Mouse (Mus musculus) intestine, postnatal 0 days (tissue): ENCODE data around the gene Bdp1. TPM values are rescaled to one million over a fixed set of nuclear protein-coding genes. Genes with fewer than 3 reads are reported as not detected.
A peak's percentile ranks its signal among the peaks of the same experiment; 100 is the strongest.

Source experiments
- ATAC-seq: fragments of 200-750 bp; cut with Nextera tagmentation; 2 replicates; pipeline ENCODE4 v1.8.0; 2017; ENCODE audit warnings: mild to moderate bottlenecking, moderate TSS enrichment, moderate library complexity
- H3K27ac ChIP-seq: fragments of 300-500 bp; sonication (generic); 2 replicates; pipeline ENCODE4 v1.5.1; 2014; ENCODE audit warnings: mild to moderate bottlenecking, low read depth, low read length, moderate library complexity
- H3K27me3 ChIP-seq: fragments of 300-500 bp; sonication (generic); replicated peaks from 2 replicates; pipeline ENCODE4 v1.6.1; 2014; ENCODE audit warnings: low read length, mixed read lengths; ENCODE audit not compliant: control insufficient read depth, insufficient read depth
- H3K36me3 ChIP-seq: fragments of 300-500 bp; sonication (generic); 2 replicates; pipeline ENCODE4 v1.6.1; 2014; ENCODE audit warnings: mild to moderate bottlenecking, moderate library complexity; ENCODE audit not compliant: control insufficient read depth, insufficient read depth
- H3K4me1 ChIP-seq: fragments of 300-500 bp; sonication (generic); replicated peaks from 2 replicates; pipeline ENCODE4 v1.6.1; 2014; ENCODE audit warnings: antibody characterized with exemption, low read length, mixed read lengths; ENCODE audit not compliant: control insufficient read depth, insufficient read depth
- H3K4me2 ChIP-seq: fragments of 300-500 bp; sonication (generic); replicated peaks from 2 replicates; pipeline ENCODE4 v1.6.1; 2014; ENCODE audit warnings: low read depth, mild to moderate bottlenecking, moderate library complexity
- H3K4me3 ChIP-seq: fragments of 300-500 bp; sonication (generic); 2 replicates; pipeline ENCODE4 v1.5.1; 2014; ENCODE audit warnings: low read depth, low read length
- H3K9ac ChIP-seq: fragments of 300-500 bp; sonication (generic); 2 replicates; pipeline ENCODE4 v1.6.1; 2014; ENCODE audit warnings: mild to moderate bottlenecking, low read depth, low read length
- H3K9me3 ChIP-seq: fragments of 300-500 bp; sonication (generic); 2 replicates; pipeline ENCODE4 v1.6.1; 2016; ENCODE audit warnings: mixed run types; ENCODE audit not compliant: control insufficient read depth
- CTCF ChIP-seq: sonication (generic); IDR thresholded peaks from 2 replicates; pipeline ENCODE4 v1.5.1; 2016; ENCODE audit warnings: low read depth, mild to moderate bottlenecking, control low read depth, antibody characterized with exemption, moderate library complexity
- WGBS: fragments of 180-500 bp; shearing (Covaris S2); extraction: QIAGEN DNeasy Blood & Tissue Kit; methylation state at CpG from one replicate; pipeline ENCODE4 v1.1.7; 2014; 5-methylcytosine and 5-hydroxymethylcytosine counted together
- polyA plus RNA-seq: library from polyadenylated mRNA; unstranded; fragments of >200 nt; fragmentation: Nextera tagmentation; extraction: Ambion mirVana; gene quantifications from 2 replicates; pipeline ENCODE4 v1.2.1, GENCODE M21; 2015

The Bdp1 gene
- polyA plus RNA-seq, 1 experiment from 2014 or later: 13.1 TPM

- Histone ChIP-seq H3K4me3 (no peak overlapping the region), H3K36me3 (no peaks in the 10 kb centered on the region), H3K27me3 (no peaks in the 10 kb centered on the region), H3K9ac (no peak overlapping the region), H3K27ac (no peak overlapping the region), H3K4me1 (peaks cover 3% of the 10 kb centered on the region; the same call in 1 of the 2 replicates), H3K9me3 (no peaks in the 10 kb centered on the region), H3K4me2 (no peak overlapping the region)
- 70% methylated on average over 12 of the region's 12 CpGs for WGBS
- no peak for TF ChIP-seq CTCF
- ATAC-seq: no peak
Observed at GRCm38 (mm10) chr13:100005911-100006496, 97.9 kb downstream of the Bdp1 start.

GRCm38 (mm10) chr13:100001790-100002196 lies 102.1 kb downstream of the Bdp1 start:
- ATAC-seq: peak; percentile 59; the same call in 1 of the 2 replicates
- Histone ChIP-seq H3K36me3 (no peaks in the 10 kb centered on the region), H3K4me3 (no peak overlapping the region), H3K9ac (no peak overlapping the region), H3K27me3 (no peaks in the 10 kb centered on the region), H3K9me3 (no peaks in the 10 kb centered on the region), H3K4me1 (no peaks in the 10 kb centered on the region), H3K4me2 (no peak overlapping the region), H3K27ac (no peak overlapping the region)
- TF ChIP-seq CTCF: peak; percentile 88
- whole genome bisulfite sequencing: 34% methylated on average over 5 of the region's 5 CpGs

GRCm38 (mm10) chr13:99999078-99999477 lies 104.8 kb downstream of the Bdp1 start:
- Histone ChIP-seq H3K27ac (no peak overlapping the region), H3K4me2 (no peak overlapping the region), H3K36me3 (no peaks in the 10 kb centered on the region), H3K9ac (no peak overlapping the region), H3K4me3 (no peak overlapping the region), H3K9me3 (no peaks in the 10 kb centered on the region), H3K27me3 (no peaks in the 10 kb centered on the region), H3K4me1 (no peaks in the 10 kb centered on the region)
- no peak for TF ChIP-seq CTCF
- 80% methylated on average over 3 of the region's 3 CpGs for WGBS
- no peak for ATAC-seq

GRCm38 (mm10) chr13:99998099-99998498 lies 105.8 kb downstream of the Bdp1 start:
- no peak for ATAC-seq
- H3K9me3 ChIP-seq: no peaks in the 10 kb centered on the region
- peak; percentile 41 for TF ChIP-seq CTCF
- no peaks in the 10 kb centered on the region for H3K4me1 ChIP-seq
- WGBS: 89% methylated on average over 3 of the region's 3 CpGs
- no peak overlapping the region for H3K27ac ChIP-seq
- H3K36me3 ChIP-seq: no peaks in the 10 kb centered on the region
- no peak overlapping the region for H3K4me3 ChIP-seq
- H3K9ac ChIP-seq: no peak overlapping the region
- no peak overlapping the region for H3K4me2 ChIP-seq
- no peaks in the 10 kb centered on the region for H3K27me3 ChIP-seq

- no peak for ATAC-seq
- Histone ChIP-seq H3K9me3 (no peaks in the 10 kb centered on the region), H3K4me1 (no peaks in the 10 kb centered on the region), H3K27me3 (no peaks in the 10 kb centered on the region), H3K27ac (no peak overlapping the region), H3K4me2 (no peak overlapping the region), H3K36me3 (peaks cover 42% of the 10 kb centered on the region), H3K9ac (no peak overlapping the region), H3K4me3 (no peak overlapping the region)
- no peak for TF ChIP-seq CTCF
- WGBS: 89% methylated on average over 4 of the region's 4 CpGs
Observed at GRCm38 (mm10) chr13:99989592-99989991, 114.3 kb downstream of the Bdp1 start.

- no peaks in the 10 kb centered on the region for H3K27me3 ChIP-seq
- peaks cover 17% of the 10 kb centered on the region for H3K36me3 ChIP-seq
- no peak for ATAC-seq
- H3K4me2 ChIP-seq: no peak overlapping the region
- H3K4me1 ChIP-seq: no peaks in the 10 kb centered on the region
- WGBS: 87% methylated on average over 1 of the region's 1 CpGs
- no peaks in the 10 kb centered on the region for H3K9me3 ChIP-seq
- no peak overlapping the region for H3K9ac ChIP-seq
- TF ChIP-seq CTCF: peak; percentile 37
- no peak overlapping the region for H3K27ac ChIP-seq
- H3K4me3 ChIP-seq: no peak overlapping the region
Observed at GRCm38 (mm10) chr13:99983320-99983719, 120.5 kb downstream of the Bdp1 start.
